Mouse (Mus musculus) liver, postnatal 0 days (tissue): ENCODE data around the gene Atp13a1. TPM values are rescaled to one million over a fixed set of nuclear protein-coding genes. Genes with fewer than 3 reads are reported as not detected.

Source experiments
- ATAC-seq: fragments of 200-750 bp; cut with Nextera tagmentation; 2 replicates; pipeline ENCODE4 v1.8.0; 2017; ENCODE audit warnings: mild to moderate bottlenecking, moderate library complexity
- DNase-seq: peaks from one replicate; pipeline ENCODE4 v3.0.0-alpha.2; 2016
- H3K27ac ChIP-seq: fragments of 300-500 bp; sonication (generic); 2 replicates; pipeline ENCODE4 v1.5.1; 2014; ENCODE audit warnings: antibody characterized with exemption, moderate library complexity, mild to moderate bottlenecking, low read depth
- H3K27me3 ChIP-seq: fragments of 300-500 bp; sonication (generic); 2 replicates; pipeline ENCODE4 v1.6.1; 2014; ENCODE audit warnings: low read length, control low read depth, mixed read lengths; ENCODE audit not compliant: insufficient read depth
- H3K36me3 ChIP-seq: fragments of 300-500 bp; sonication (generic); replicated peaks from 2 replicates; pipeline ENCODE4 v1.6.1; 2014; ENCODE audit warnings: mild to moderate bottlenecking, control low read depth, low read length, moderate library complexity, mixed read lengths; ENCODE audit not compliant: insufficient read depth
- H3K4me1 ChIP-seq: fragments of 300-500 bp; sonication (generic); 2 replicates; pipeline ENCODE4 v1.6.1; 2014; ENCODE audit warnings: antibody characterized with exemption, mild to moderate bottlenecking, control low read depth; ENCODE audit not compliant: insufficient read depth
- H3K4me2 ChIP-seq: fragments of 300-500 bp; sonication (generic); 2 replicates; pipeline ENCODE4 v1.6.1; 2014; ENCODE audit warnings: low read depth, mild to moderate bottlenecking, low read length, moderate library complexity, mixed read lengths
- H3K4me3 ChIP-seq: fragments of 300-500 bp; sonication (generic); 2 replicates; pipeline ENCODE4 v1.5.1; 2014; ENCODE audit warnings: low read depth, low read length
- H3K9ac ChIP-seq: fragments of 300-500 bp; sonication (generic); replicated peaks from 2 replicates; pipeline ENCODE4 v1.6.1; 2014; ENCODE audit warnings: mild to moderate bottlenecking, moderate library complexity
- H3K9me3 ChIP-seq: fragments of 300-500 bp; sonication (generic); 2 replicates; pipeline ENCODE4 v1.6.1; 2016; ENCODE audit warnings: mild to moderate bottlenecking, control low read depth, low read length, mixed read lengths
- CTCF ChIP-seq: sonication (generic); IDR thresholded peaks from 2 replicates; pipeline ENCODE4 v1.5.1; 2016; ENCODE audit warnings: antibody characterized with exemption, low read depth
- EP300 ChIP-seq: IDR thresholded peaks from 2 replicates; pipeline ENCODE4 v1.6.1; 2016; ENCODE audit warnings: antibody characterized with exemption, low read depth, mild to moderate bottlenecking
- WGBS: fragments of 180-500 bp; shearing (Covaris S2); extraction: QIAGEN DNeasy Blood & Tissue Kit; methylation state at CpG from one replicate; pipeline ENCODE4 v1.1.7; 2014; ENCODE audit not compliant: insufficient replicate concordance; 5-methylcytosine and 5-hydroxymethylcytosine counted together
- polyA plus RNA-seq: library from polyadenylated mRNA; unstranded; fragments of >200 nt; fragmentation: Nextera tagmentation; extraction: Ambion mirVana; gene quantifications from 2 replicates; pipeline ENCODE4 v1.2.1, GENCODE M21; 2015

Atp13a1 gene
- polyA plus RNA-seq, 1 experiment from 2014 or later = 13.8 TPM

DNA sequence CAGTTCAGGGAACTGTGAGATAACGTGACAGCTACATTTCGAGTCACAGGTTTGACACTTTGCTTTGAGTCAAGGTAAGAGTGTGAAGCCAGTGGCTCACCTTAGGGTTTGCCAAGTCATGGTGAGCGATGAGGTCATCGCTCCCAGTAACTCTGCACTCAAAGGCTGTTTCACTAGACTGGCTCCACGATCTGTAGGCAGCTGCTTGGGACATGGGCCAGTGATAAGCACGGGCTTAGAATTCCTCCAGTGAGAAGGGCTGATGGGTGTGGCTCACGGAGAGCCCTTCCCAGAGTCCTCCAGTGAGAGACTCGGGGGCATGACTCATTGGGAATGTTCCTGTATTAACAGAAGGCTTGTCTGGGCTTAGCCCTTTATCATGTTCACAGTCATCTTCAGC, 58.0 kb downstream of the Atp13a1 start:
- TF ChIP-seq EP300 (no peak), CTCF (no peak)
- Histone ChIP-seq H3K27me3 (no peaks in the 10 kb centered on the region), H3K4me2 (no peak overlapping the region), H3K27ac (no peak overlapping the region), H3K36me3 (no peaks in the 10 kb centered on the region), H3K4me1 (0 out of 2 replicates have a peak, but pooled peaks cover 6% of the 10 kb centered on the region), H3K9ac (no peak overlapping the region), H3K4me3 (no peak overlapping the region), H3K9me3 (no peaks in the 10 kb centered on the region)
- DNase-seq (no peak), ATAC-seq (peak; percentile 41; the same call in 1 of the 2 replicates)
- WGBS = 74% methylated on average over 8 of the region's 8 CpGs

GRCm38 (mm10) chr8:69849899-69850298, 58.9 kb downstream of the Atp13a1 start:
- H3K9me3 ChIP-seq = no peaks in the 10 kb centered on the region
- no peak overlapping the region for H3K27ac ChIP-seq
- H3K27me3 ChIP-seq = no peaks in the 10 kb centered on the region
- DNase-seq (peak; percentile 56), ATAC-seq (no peak)
- WGBS = 32% methylated on average over 3 of the region's 3 CpGs
- H3K4me3 ChIP-seq = no peak overlapping the region
- no peaks in the 10 kb centered on the region for H3K36me3 ChIP-seq
- no peak overlapping the region for H3K9ac ChIP-seq
- no peak overlapping the region for H3K4me2 ChIP-seq
- TF ChIP-seq CTCF (peak; percentile 73), EP300 (no peak)
- 0 out of 2 replicates have a peak, but pooled peaks cover 6% of the 10 kb centered on the region for H3K4me1 ChIP-seq

DNA sequence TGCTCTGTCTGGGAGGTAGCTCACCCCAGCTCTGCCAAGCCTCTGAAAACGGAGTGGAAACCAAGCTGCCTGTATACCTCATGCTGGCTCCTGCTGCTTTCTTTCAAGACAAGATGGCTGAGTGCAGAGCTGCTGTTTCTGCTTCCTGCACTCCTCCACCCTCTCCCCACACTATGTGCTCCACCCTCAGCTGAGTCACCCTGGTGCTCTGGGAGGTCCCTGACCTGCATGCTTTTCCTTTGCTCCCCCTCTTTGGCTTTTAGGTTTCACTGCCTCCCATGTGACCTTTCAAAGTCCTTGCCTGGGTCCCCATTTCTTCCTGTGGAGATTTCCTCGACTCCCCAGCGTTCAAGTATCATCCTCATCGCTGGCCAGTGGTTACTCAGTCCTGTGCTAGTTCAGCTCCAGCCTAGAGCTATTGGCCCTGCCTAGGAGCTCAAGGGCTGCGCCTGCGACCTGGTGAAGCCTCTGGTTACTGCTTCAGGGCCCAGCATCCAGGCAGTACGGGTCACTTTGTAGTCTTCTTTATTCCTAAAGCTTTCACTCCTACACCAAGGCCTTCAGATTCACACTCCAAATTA, 60.1 kb downstream of the Atp13a1 start:
- H3K36me3 ChIP-seq = no peaks in the 10 kb centered on the region
- no peak for DNase-seq
- H3K4me3 ChIP-seq = no peak overlapping the region
- no peak overlapping the region for H3K9ac ChIP-seq
- peak; percentile 53; the same call in 1 of the 2 replicates for ATAC-seq
- no peaks in the 10 kb centered on the region for H3K27me3 ChIP-seq
- H3K4me1 ChIP-seq = 0 out of 2 replicates have a peak, but pooled peaks cover 6% of the 10 kb centered on the region
- TF ChIP-seq EP300 = no peak
- no peak for TF ChIP-seq CTCF
- 77% methylated on average over 7 of the region's 7 CpGs for WGBS
- no peaks in the 10 kb centered on the region for H3K9me3 ChIP-seq
- no peak overlapping the region for H3K4me2 ChIP-seq
- no peak overlapping the region for H3K27ac ChIP-seq

DNA sequence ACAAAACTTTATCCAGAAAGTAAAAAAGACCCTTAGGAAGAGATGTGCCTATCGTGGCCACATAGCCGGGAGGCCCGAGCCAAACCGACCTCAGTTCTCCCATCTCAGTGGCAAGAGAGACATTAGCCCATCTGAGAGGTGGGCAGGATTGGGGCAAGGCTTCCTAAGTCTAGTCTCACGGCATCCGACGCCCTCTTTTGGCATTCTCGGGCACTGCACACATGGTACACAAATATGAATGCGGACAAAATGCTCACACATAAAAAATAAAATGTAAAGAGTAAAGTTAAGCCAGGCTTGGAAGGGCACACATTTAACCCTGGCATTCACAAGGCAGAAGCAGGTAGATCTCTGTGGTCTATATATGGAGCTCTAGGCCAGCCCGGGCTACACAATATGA, 62.9 kb downstream of the Atp13a1 start:
- Histone ChIP-seq H3K36me3 (no peaks in the 10 kb centered on the region), H3K27me3 (no peaks in the 10 kb centered on the region), H3K27ac (no peak overlapping the region), H3K4me1 (0 out of 2 replicates have a peak, but pooled peaks cover 6% of the 10 kb centered on the region), H3K9ac (no peak overlapping the region), H3K4me3 (no peak overlapping the region), H3K4me2 (no peak overlapping the region), H3K9me3 (no peaks in the 10 kb centered on the region)
- DNase-seq = no peak
- TF ChIP-seq EP300 (no peak), CTCF (peak; percentile 16; the same call in 1 of the 2 replicates)
- WGBS = 90% methylated on average over 10 of the region's 10 CpGs
- no peak for ATAC-seq

Other genes with a start within 250 kb of the Atp13a1 start
- gene Zfp868, start 165.6 kb upstream of the Atp13a1 start, polyA plus RNA-seq = 4.5 and 4.6 TPM in 2 replicates
- gene Zfp964, start 136.7 kb upstream of the Atp13a1 start, polyA plus RNA-seq = 0.28 and 0.32 TPM in 2 replicates
- gene Zfp869, start 80.4 kb upstream of the Atp13a1 start, polyA plus RNA-seq = 6.8 and 7.9 TPM in 2 replicates
- gene Zfp963, start 41.2 kb upstream of the Atp13a1 start, polyA plus RNA-seq = 2.1 and 2.3 TPM in 2 replicates
- 0.18 and 0.86 TPM in 2 replicates for gene Gm20422, start 16.3 kb upstream of the Atp13a1 start, polyA plus RNA-seq
- gene Zfp866, start within 50 bp of the Atp13a1 start, polyA plus RNA-seq = 3.6 and 4.6 TPM in 2 replicates
- 6.2 and 7.4 TPM in 2 replicates for gene Gmip, start 17.5 kb downstream of the Atp13a1 start, polyA plus RNA-seq
- 0.04 and 0.05 TPM in 2 replicates for gene Lpar2, start 31.3 kb downstream of the Atp13a1 start, polyA plus RNA-seq
- 2.3 and 2.7 TPM in 2 replicates for gene Pbx4, start 41.3 kb downstream of the Atp13a1 start, polyA plus RNA-seq
- 0.02 TPM in 1 of 2 replicates, not detected in the other for gene Cilp2, start 96.5 kb downstream of the Atp13a1 start, polyA plus RNA-seq
- gene Tssk6, start 111.0 kb downstream of the Atp13a1 start, polyA plus RNA-seq = 1.3 and 1.7 TPM in 2 replicates
- gene Ndufa13, start 111.4 kb downstream of the Atp13a1 start, polyA plus RNA-seq = 152 TPM in 2 replicates
- 0.72 and 0.89 TPM in 2 replicates for gene Yjefn3, start 111.5 kb downstream of the Atp13a1 start, polyA plus RNA-seq
- gene Gatad2a, start 205.2 kb downstream of the Atp13a1 start, polyA plus RNA-seq = 19.5 and 20.7 TPM in 2 replicates